8 mouse cellular contexts compared by ENCODE assay signal in genomic region chr8:71670621-71671548, GRCm38 (mm10). TPM values are rescaled to one million over a fixed set of nuclear protein-coding genes. Genes with fewer than 3 reads are reported as not detected.
DNase-seq lines count a peak whose midpoint lies in the region; ATAC-seq and TF ChIP-seq lines count a peak whose summit lies in the region.

No protein-coding gene starts in this region.

- H3K4me3 ChIP-seq in heart, embryonic 11.5 days (ENCODE audit: low read depth, low read length): peak overlapping the region; percentile 45
- H3K4me3 ChIP-seq in bone marrow macrophage, adult 2 months (ENCODE audit: insufficient read depth, low read length): peak overlapping the region; percentile 75
- H3K4me3 ChIP-seq in forebrain, embryonic 10.5 days: peak overlapping the region; percentile 63
- H3K4me3 ChIP-seq in limb, embryonic 12.5 days (replicated peaks): peak overlapping the region; percentile 44
- H3K4me3 ChIP-seq in neural tube, embryonic 15.5 days (replicated peaks): peak overlapping the region; percentile 81

- H3K4me2 ChIP-seq in heart, embryonic 11.5 days: peak overlapping the region; percentile 94
- peak overlapping the region; percentile 92 for H3K4me2 ChIP-seq in limb, embryonic 12.5 days
- peak overlapping the region; percentile 67 for H3K4me2 ChIP-seq in neural tube, embryonic 15.5 days

- no peak for TF ChIP-seq CTCF in bone marrow macrophage, adult 2 months (IDR thresholded peaks at IDR 0.05; ENCODE audit: low read depth, low read length)

- WGBS in heart, embryonic 11.5 days (ENCODE audit: insufficient replicate concordance): 1% methylated on average over 58 of the region's 64 CpGs
- under 1% methylated on average over 63 of the region's 64 CpGs for WGBS in forebrain, embryonic 10.5 days
- WGBS in limb, embryonic 12.5 days: under 1% methylated on average over 50 of the region's 64 CpGs
- WGBS in neural tube, embryonic 15.5 days: under 1% methylated on average over 57 of the region's 64 CpGs

- H3K9ac ChIP-seq in heart, embryonic 11.5 days (ENCODE audit: low read depth, low read length): 0 out of 2 replicates have a peak overlapping the region, but pooled peaks have one; percentile 43
- H3K9ac ChIP-seq in limb, embryonic 12.5 days (replicated peaks): no peak overlapping the region
- H3K9ac ChIP-seq in neural tube, embryonic 15.5 days (replicated peaks): peak overlapping the region; percentile 71

- H3K9me3 ChIP-seq in heart, embryonic 11.5 days (replicated peaks; ENCODE audit: control insufficient read depth, low read length): no peaks in the 10 kb centered on the region
- H3K9me3 ChIP-seq in forebrain, embryonic 10.5 days: no peaks in the 10 kb centered on the region
- H3K9me3 ChIP-seq in limb, embryonic 12.5 days: no peaks in the 10 kb centered on the region
- H3K9me3 ChIP-seq in neural tube, embryonic 15.5 days (replicated peaks): no peaks in the 10 kb centered on the region

- TF ChIP-seq POLR2A in bone marrow macrophage, adult 2 months (IDR thresholded peaks at IDR 0.05; ENCODE audit: borderline replicate concordance, low read depth, low read length): no peak

- H3K27ac ChIP-seq in heart, embryonic 11.5 days (ENCODE audit: low read depth, low read length): no peak overlapping the region
- H3K27ac ChIP-seq in bone marrow macrophage, adult 2 months (ENCODE audit: insufficient read depth, low read depth, low read length): no peak overlapping the region
- peak overlapping the region; percentile 82 for H3K27ac ChIP-seq in forebrain, embryonic 10.5 days
- H3K27ac ChIP-seq in limb, embryonic 12.5 days: no peak overlapping the region
- H3K27ac ChIP-seq in neural tube, embryonic 15.5 days (replicated peaks): peak overlapping the region; percentile 92

- 0 out of 2 replicates have a peak, but pooled peaks have one; percentile 7 for ATAC-seq in heart, embryonic 11.5 days (replicated peaks; ENCODE audit: insufficient number of reproducible peaks, low FRiP score, low TSS enrichment)
- ATAC-seq in inflammation-experienced regulatory T-cells, adult 6 months: peak; percentile 7
- peak; percentile 12 for ATAC-seq in limb, embryonic 12.5 days (ENCODE audit: insufficient number of reproducible peaks, insufficient read depth, low FRiP score, low TSS enrichment, low read depth)
- peak; percentile 76 for ATAC-seq in neural tube, embryonic 15.5 days (ENCODE audit: low FRiP score)

- DNase-seq in heart, adult 8-10 months (ENCODE audit: low spot score): no peak
- DNase-seq in forebrain, embryonic 10.5 days (ENCODE audit: extremely low spot score, low spot score): peak; percentile 83
- no peak for DNase-seq in ovary, postnatal 36 days (ENCODE audit: low spot score)

- peaks cover 32% of the 10 kb centered on the region for H3K4me1 ChIP-seq in heart, embryonic 11.5 days (ENCODE audit: control insufficient read depth, insufficient read depth, low read length)
- H3K4me1 ChIP-seq in bone marrow macrophage, adult 2 months (ENCODE audit: control insufficient read depth, insufficient read depth, low read length): peaks cover 25% of the 10 kb centered on the region
- H3K4me1 ChIP-seq in forebrain, embryonic 10.5 days: peaks cover 59% of the 10 kb centered on the region
- H3K4me1 ChIP-seq in limb, embryonic 12.5 days (replicated peaks): peaks cover 42% of the 10 kb centered on the region
- peaks cover 57% of the 10 kb centered on the region for H3K4me1 ChIP-seq in neural tube, embryonic 15.5 days

- no peaks in the 10 kb centered on the region for H3K36me3 ChIP-seq in heart, embryonic 11.5 days (ENCODE audit: control insufficient read depth, insufficient read depth, low read length)
- H3K36me3 ChIP-seq in forebrain, embryonic 10.5 days (replicated peaks): no peaks in the 10 kb centered on the region
- H3K36me3 ChIP-seq in limb, embryonic 12.5 days: no peaks in the 10 kb centered on the region
- H3K36me3 ChIP-seq in neural tube, embryonic 15.5 days: no peaks in the 10 kb centered on the region

- peaks cover 15% of the 10 kb centered on the region for H3K27me3 ChIP-seq in heart, embryonic 11.5 days (ENCODE audit: control insufficient read depth, insufficient read depth, low read length)
- H3K27me3 ChIP-seq in forebrain, embryonic 10.5 days (ENCODE audit: poor library complexity, severe bottlenecking): peaks cover 90% of the 10 kb centered on the region
- peaks cover 79% of the 10 kb centered on the region for H3K27me3 ChIP-seq in limb, embryonic 12.5 days
- peaks cover 7% of the 10 kb centered on the region; the same call in 1 of the 2 replicates for H3K27me3 ChIP-seq in neural tube, embryonic 15.5 days (replicated peaks)

RNA-seq across cellular contexts. Expression of gene Unc13a, which starts 0.7 kb away (rescaled TPM):
- 0.63 and 0.65 TPM in 2 replicates for polyA plus RNA-seq in heart, embryonic 11.5 days (2014; fragmentation: Nextera tagmentation; extraction: Ambion mirVana)
- total RNA-seq in heart, adult 8-10 months (2022): 1 to 10 TPM in 1 of 4 experiments, under 1 TPM in 3; 0.49 to 1.4 (median 0.57) TPM
- polyA plus RNA-seq in bone marrow macrophage, adult 2 months (2012; ENCODE audit: insufficient read depth, insufficient read length, missing spikeins): 1.0 and 1.3 TPM in 2 replicates
- polyA plus RNA-seq in forebrain, embryonic 10.5 days (2016; fragmentation: Nextera tagmentation; extraction: Ambion mirVana): 2.9 and 3.3 TPM in 2 replicates
- under 1 TPM; 0.42 to 0.67 (median 0.54) TPM for polyA plus RNA-seq in inflammation-experienced regulatory T-cells, adult 6 months (2017; shearing (Covaris generic))
- 0.60 and 0.86 TPM in 2 replicates for polyA plus RNA-seq in limb, embryonic 12.5 days (2016; fragmentation: Nextera tagmentation; extraction: Ambion mirVana)
- 18.1 and 22.2 TPM in 2 replicates for polyA plus RNA-seq in neural tube, embryonic 15.5 days (2015; fragmentation: Nextera tagmentation; extraction: Ambion mirVana)

RNA-seq across cellular contexts. Expression of gene Jak3, which starts 5.2 kb away (rescaled TPM):
- polyA plus RNA-seq in heart, embryonic 11.5 days (2014; fragmentation: Nextera tagmentation; extraction: Ambion mirVana): 4.9 and 5.3 TPM in 2 replicates
- total RNA-seq in heart, adult 8-10 months (2022): 10 to 100 TPM in 1 of 4 experiments, 1 to 10 TPM in 3; 6.4 to 10.3 (median 7.6) TPM
- 15.6 and 15.7 TPM in 2 replicates for polyA plus RNA-seq in bone marrow macrophage, adult 2 months (2012; ENCODE audit: insufficient read depth, insufficient read length, missing spikeins)
- 2.5 and 3.0 TPM in 2 replicates for polyA plus RNA-seq in forebrain, embryonic 10.5 days (2016; fragmentation: Nextera tagmentation; extraction: Ambion mirVana)
- polyA plus RNA-seq in inflammation-experienced regulatory T-cells, adult 6 months (2017; shearing (Covaris generic)): 10 to 100 TPM; 18.9 to 30.3 (median 22.5) TPM
- 3.8 and 4.4 TPM in 2 replicates for polyA plus RNA-seq in limb, embryonic 12.5 days (2016; fragmentation: Nextera tagmentation; extraction: Ambion mirVana)
- polyA plus RNA-seq in neural tube, embryonic 15.5 days (2015; fragmentation: Nextera tagmentation; extraction: Ambion mirVana): 7.4 and 11.5 TPM in 2 replicates

RNA-seq across cellular contexts. Expression of gene Insl3, which starts 18.1 kb away (rescaled TPM):
- polyA plus RNA-seq in heart, embryonic 11.5 days (2014; fragmentation: Nextera tagmentation; extraction: Ambion mirVana): 0.61 and 0.89 TPM in 2 replicates
- 1 to 10 TPM; 2.2 to 4.6 (median 2.5) TPM for total RNA-seq in heart, adult 8-10 months (2022)
- 5.0 and 5.1 TPM in 2 replicates for polyA plus RNA-seq in bone marrow macrophage, adult 2 months (2012; ENCODE audit: insufficient read depth, insufficient read length, missing spikeins)
- polyA plus RNA-seq in forebrain, embryonic 10.5 days (2016; fragmentation: Nextera tagmentation; extraction: Ambion mirVana): 0.26 TPM in 1 of 2 replicates, not detected in the other
- polyA plus RNA-seq in inflammation-experienced regulatory T-cells, adult 6 months (2017; shearing (Covaris generic)): 10 to 100 TPM; 11.7 to 25.4 (median 22.8) TPM
- polyA plus RNA-seq in limb, embryonic 12.5 days (2016; fragmentation: Nextera tagmentation; extraction: Ambion mirVana): 0.54 and 0.64 TPM in 2 replicates
- 1.4 and 2.8 TPM in 2 replicates for polyA plus RNA-seq in neural tube, embryonic 15.5 days (2015; fragmentation: Nextera tagmentation; extraction: Ambion mirVana)

RNA-seq across cellular contexts. Expression of gene B3gnt3, which starts 30.7 kb away (rescaled TPM):
- polyA plus RNA-seq in heart, embryonic 11.5 days (2014; fragmentation: Nextera tagmentation; extraction: Ambion mirVana): 1.4 and 1.8 TPM in 2 replicates
- 1 to 10 TPM; 4.0 to 6.9 (median 5.3) TPM for total RNA-seq in heart, adult 8-10 months (2022)
- 23.7 and 24.1 TPM in 2 replicates for polyA plus RNA-seq in bone marrow macrophage, adult 2 months (2012; ENCODE audit: insufficient read depth, insufficient read length, missing spikeins)
- 0.41 and 0.69 TPM in 2 replicates for polyA plus RNA-seq in forebrain, embryonic 10.5 days (2016; fragmentation: Nextera tagmentation; extraction: Ambion mirVana)
- 1 to 10 TPM; 2.8 to 5.6 (median 4.3) TPM for polyA plus RNA-seq in inflammation-experienced regulatory T-cells, adult 6 months (2017; shearing (Covaris generic))
- 0.70 and 1.1 TPM in 2 replicates for polyA plus RNA-seq in limb, embryonic 12.5 days (2016; fragmentation: Nextera tagmentation; extraction: Ambion mirVana)
- 0.56 and 1.3 TPM in 2 replicates for polyA plus RNA-seq in neural tube, embryonic 15.5 days (2015; fragmentation: Nextera tagmentation; extraction: Ambion mirVana)

RNA-seq across cellular contexts. Expression of gene Fcho1, which starts 54.6 kb away (rescaled TPM):
- 0.83 and 1.2 TPM in 2 replicates for polyA plus RNA-seq in heart, embryonic 11.5 days (2014; fragmentation: Nextera tagmentation; extraction: Ambion mirVana)
- 1 to 10 TPM in 1 of 4 experiments, under 1 TPM in 3; 0.14 to 1.5 (median 0.68) TPM for total RNA-seq in heart, adult 8-10 months (2022)
- 7.2 and 8.8 TPM in 2 replicates for polyA plus RNA-seq in bone marrow macrophage, adult 2 months (2012; ENCODE audit: insufficient read depth, insufficient read length, missing spikeins)
- 12.6 and 13.2 TPM in 2 replicates for polyA plus RNA-seq in forebrain, embryonic 10.5 days (2016; fragmentation: Nextera tagmentation; extraction: Ambion mirVana)
- polyA plus RNA-seq in inflammation-experienced regulatory T-cells, adult 6 months (2017; shearing (Covaris generic)): 10 to 100 TPM; 37.6 to 66.4 (median 54.3) TPM
- polyA plus RNA-seq in limb, embryonic 12.5 days (2016; fragmentation: Nextera tagmentation; extraction: Ambion mirVana): 5.5 and 6.0 TPM in 2 replicates
- 81.2 and 85.0 TPM in 2 replicates for polyA plus RNA-seq in neural tube, embryonic 15.5 days (2015; fragmentation: Nextera tagmentation; extraction: Ambion mirVana)

Comparison
In these comparisons a context has a peak if more than half of its experiments do, and no peak if none do; other contexts are left out.
1. ATAC-seq: peak in every context shown above with its lines; median percentile 76 in neural tube, embryonic 15.5 days; 12 in limb, embryonic 12.5 days; 7 in heart, embryonic 11.5 days; 7 in inflammation-experienced regulatory T-cells, adult 6 months.
2. H3K27ac ChIP-seq: peak in forebrain, embryonic 10.5 days (single experiment) and neural tube, embryonic 15.5 days (single experiment); none in heart, embryonic 11.5 days (single experiment), bone marrow macrophage, adult 2 months (single experiment) and limb, embryonic 12.5 days (single experiment).
3. Peak in every context shown above with its lines, with median percentiles within 50 percentile points of each other: H3K4me2 ChIP-seq and H3K4me3 ChIP-seq.